Mouse (Mus musculus): ENCODE measurements around the gene Lhx4. TPM values are rescaled to one million over a fixed set of nuclear protein-coding genes. Genes with fewer than 3 reads are reported as not detected.
A peak's percentile ranks its signal among the peaks of the same experiment; 100 is the strongest.

Lhx4 gene
- polyA plus RNA-seq, 1 experiment = 1.0 TPM

GRCm38 (mm10) chr1:155757621-155758020, 6.1 kb upstream of the Lhx4 start:
- H3K27ac ChIP-seq (ENCODE audit: insufficient read depth, low read length) = no peak overlapping the region
- WGBS = 8% methylated on average over 7 of the region's 7 CpGs
- H3K4me1 ChIP-seq (ENCODE audit: control insufficient read depth, insufficient read depth, low read length) = no peaks in the 10 kb centered on the region
- H3K27me3 ChIP-seq (ENCODE audit: control insufficient read depth, insufficient read depth, low read length) = no peaks in the 10 kb centered on the region
- TF ChIP-seq POLR2A (IDR thresholded peaks at IDR 0.05; ENCODE audit: borderline replicate concordance, insufficient read depth, low read length) (no peak), CTCF (IDR thresholded peaks at IDR 0.05; ENCODE audit: borderline replicate concordance, insufficient read depth, low read depth, low read length) (no peak)
- no peak overlapping the region for H3K4me3 ChIP-seq (replicated peaks; ENCODE audit: insufficient read depth, low read depth, low read length)
- DNase-seq = no peak

GRCm38 (mm10) chr1:155753411-155753810, 1.9 kb upstream of the Lhx4 start:
- DNase-seq = no peak

GRCm38 (mm10) chr1:155750517-155751178, 836 bp downstream of the Lhx4 start:
- WGBS = 41% methylated on average over 11 of the region's 11 CpGs
- no peaks in the 10 kb centered on the region; the same call in 1 of the 2 replicates for H3K27me3 ChIP-seq (ENCODE audit: control insufficient read depth, insufficient read depth, low read length)
- no peak for DNase-seq
- H3K27ac ChIP-seq (ENCODE audit: insufficient read depth, low read length) = no peak overlapping the region
- no peak for TF ChIP-seq POLR2A (IDR thresholded peaks at IDR 0.05; ENCODE audit: borderline replicate concordance, insufficient read depth, low read length)
- TF ChIP-seq CTCF (IDR thresholded peaks at IDR 0.05; ENCODE audit: borderline replicate concordance, insufficient read depth, low read depth, low read length) = no peak
- H3K4me1 ChIP-seq (ENCODE audit: control insufficient read depth, insufficient read depth, low read length) = no peaks in the 10 kb centered on the region
- no peak overlapping the region for H3K4me3 ChIP-seq (replicated peaks; ENCODE audit: insufficient read depth, low read depth, low read length)

More at GRCm38 (mm10) chr1:155753411-155753810, 1.9 kb upstream of the Lhx4 start:
- H3K4me3 ChIP-seq (replicated peaks; ENCODE audit: insufficient read depth, low read depth, low read length) = no peak overlapping the region
- no peaks in the 10 kb centered on the region for H3K4me1 ChIP-seq (ENCODE audit: control insufficient read depth, insufficient read depth, low read length)
- H3K27me3 ChIP-seq (ENCODE audit: control insufficient read depth, insufficient read depth, low read length) = no peaks in the 10 kb centered on the region; the same call in 1 of the 2 replicates
- no peak for TF ChIP-seq CTCF (IDR thresholded peaks at IDR 0.05; ENCODE audit: borderline replicate concordance, insufficient read depth, low read depth, low read length)
- no peak for TF ChIP-seq POLR2A (IDR thresholded peaks at IDR 0.05; ENCODE audit: borderline replicate concordance, insufficient read depth, low read length)
- 71% methylated on average over 9 of the region's 9 CpGs for WGBS
- H3K27ac ChIP-seq (ENCODE audit: insufficient read depth, low read length) = no peak overlapping the region

GRCm38 (mm10) chr1:155747911-155748310, 3.6 kb downstream of the Lhx4 start:
- no peak for TF ChIP-seq POLR2A (IDR thresholded peaks at IDR 0.05; ENCODE audit: borderline replicate concordance, insufficient read depth, low read length)
- no peak for TF ChIP-seq CTCF (IDR thresholded peaks at IDR 0.05; ENCODE audit: borderline replicate concordance, insufficient read depth, low read depth, low read length)
- H3K4me1 ChIP-seq (ENCODE audit: control insufficient read depth, insufficient read depth, low read length) = no peaks in the 10 kb centered on the region
- peaks cover 3% of the 10 kb centered on the region; the same call in 1 of the 2 replicates for H3K27me3 ChIP-seq (ENCODE audit: control insufficient read depth, insufficient read depth, low read length)
- no peak overlapping the region for H3K27ac ChIP-seq (ENCODE audit: insufficient read depth, low read length)
- no peak overlapping the region for H3K4me3 ChIP-seq (replicated peaks; ENCODE audit: insufficient read depth, low read depth, low read length)
- no peak for DNase-seq
- WGBS = 79% methylated on average over 5 of the region's 5 CpGs

- TF ChIP-seq POLR2A (IDR thresholded peaks at IDR 0.05; ENCODE audit: borderline replicate concordance, insufficient read depth, low read length) (no peak), CTCF (IDR thresholded peaks at IDR 0.05; ENCODE audit: borderline replicate concordance, insufficient read depth, low read depth, low read length) (no peak)
- 30% methylated on average over 8 of the region's 8 CpGs for WGBS
- no peak overlapping the region for H3K27ac ChIP-seq (ENCODE audit: insufficient read depth, low read length)
- no peak overlapping the region for H3K4me3 ChIP-seq (replicated peaks; ENCODE audit: insufficient read depth, low read depth, low read length)
- peaks cover 11% of the 10 kb centered on the region; the same call in 1 of the 2 replicates for H3K27me3 ChIP-seq (ENCODE audit: control insufficient read depth, insufficient read depth, low read length)
- no peak for DNase-seq
- H3K4me1 ChIP-seq (ENCODE audit: control insufficient read depth, insufficient read depth, low read length) = 0 out of 2 replicates have a peak, but pooled peaks cover 3% of the 10 kb centered on the region
These were observed 4.5 kb downstream of the Lhx4 start for GRCm38 (mm10) chr1:155747011-155747410.

- H3K27me3 ChIP-seq (ENCODE audit: control insufficient read depth, insufficient read depth, low read length) = peaks cover 16% of the 10 kb centered on the region; the same call in 1 of the 2 replicates
- TF ChIP-seq CTCF (IDR thresholded peaks at IDR 0.05; ENCODE audit: borderline replicate concordance, insufficient read depth, low read depth, low read length) (no peak), POLR2A (IDR thresholded peaks at IDR 0.05; ENCODE audit: borderline replicate concordance, insufficient read depth, low read length) (no peak)
- no peak overlapping the region for H3K27ac ChIP-seq (ENCODE audit: insufficient read depth, low read length)
- H3K4me3 ChIP-seq (replicated peaks; ENCODE audit: insufficient read depth, low read depth, low read length) = no peak overlapping the region
- WGBS = under 1% methylated on average over 81 of the region's 81 CpGs
- peak; percentile 21 to 46 for DNase-seq
- H3K4me1 ChIP-seq (ENCODE audit: control insufficient read depth, insufficient read depth, low read length) = 0 out of 2 replicates have a peak, but pooled peaks cover 3% of the 10 kb centered on the region
These were observed 8.8 kb downstream of the Lhx4 start for GRCm38 (mm10) chr1:155742411-155743363.

GRCm38 (mm10) chr1:155741988-155742387, 9.5 kb downstream of the Lhx4 start:
- WGBS = under 1% methylated on average over 26 of the region's 26 CpGs
- DNase-seq = no peak
- H3K4me3 ChIP-seq (replicated peaks; ENCODE audit: insufficient read depth, low read depth, low read length) = peak overlapping the region; percentile 4
- H3K27ac ChIP-seq (ENCODE audit: insufficient read depth, low read length) = no peak overlapping the region
- peaks cover 3% of the 10 kb centered on the region; the same call in 1 of the 2 replicates for H3K4me1 ChIP-seq (ENCODE audit: control insufficient read depth, insufficient read depth, low read length)
- TF ChIP-seq CTCF (IDR thresholded peaks at IDR 0.05; ENCODE audit: borderline replicate concordance, insufficient read depth, low read depth, low read length) = no peak
- no peak for TF ChIP-seq POLR2A (IDR thresholded peaks at IDR 0.05; ENCODE audit: borderline replicate concordance, insufficient read depth, low read length)
- H3K27me3 ChIP-seq (ENCODE audit: control insufficient read depth, insufficient read depth, low read length) = peaks cover 18% of the 10 kb centered on the region; the same call in 1 of the 2 replicates

Data from cerebellum, adult 2 months (tissue).